Mouse (Mus musculus): ENCODE data around the gene Lamb1.

DNA sequence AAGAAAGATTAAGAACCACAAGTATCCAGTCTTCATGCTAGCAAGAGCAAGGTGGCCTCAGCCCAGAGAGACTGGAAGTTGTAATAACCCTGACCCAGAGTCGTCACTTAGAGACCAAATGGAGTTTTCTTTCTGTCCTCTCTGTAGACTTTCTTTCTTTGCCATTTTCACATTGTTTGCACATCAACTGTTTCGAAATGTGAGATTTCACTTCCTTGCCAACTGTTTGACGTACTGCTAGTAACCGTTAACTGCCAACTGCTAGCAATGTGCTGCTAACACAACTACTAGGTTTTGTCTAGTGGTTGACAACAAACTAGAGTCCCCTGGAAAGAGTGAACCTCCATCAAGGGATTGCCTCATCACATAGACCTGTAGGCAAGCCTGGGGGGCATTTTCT is 18.1 kb downstream of the Lamb1 start:
- TF ChIP-seq CTCF (conservative IDR thresholded peaks at IDR 0.05; ENCODE audit: low read length): no peak
- TF ChIP-seq NANOG (IDR thresholded peaks at IDR 0.05; ENCODE audit: borderline replicate concordance, low read length): no peak
- TF ChIP-seq POU5F1 (IDR thresholded peaks at IDR 0.05; ENCODE audit: borderline replicate concordance, low read length): no peak

All from E14TG2a.4 (cell line).